Mouse (Mus musculus) limb, embryonic 15.5 days (tissue): ENCODE results near the gene Mrps7. TPM values are rescaled to one million over a fixed set of nuclear protein-coding genes. Genes with fewer than 3 reads are reported as not detected.
"Not testable (repeated sequence)": the region's sequence is repeated elsewhere in the genome, so short reads cannot be mapped to it uniquely, and the experiment has no call there.

Experiments
- ATAC-seq: fragments of 200-750 bp; cut with Nextera tagmentation; 2 replicates; pipeline ENCODE4 v1.8.0; 2017; ENCODE audit warnings: low read depth, moderate TSS enrichment; ENCODE audit not compliant: insufficient number of reproducible peaks, low FRiP score, low TSS enrichment
- H3K27ac ChIP-seq: fragments of 300-500 bp; sonication (generic); 2 replicates; pipeline ENCODE4 v1.5.1; 2015; ENCODE audit warnings: moderate library complexity, mild to moderate bottlenecking, inconsistent platforms
- H3K27me3 ChIP-seq: fragments of 300-500 bp; sonication (generic); 2 replicates; pipeline ENCODE4 v1.6.1; 2015; ENCODE audit warnings: inconsistent platforms
- H3K36me3 ChIP-seq: fragments of 300-500 bp; sonication (generic); 2 replicates; pipeline ENCODE4 v1.6.1; 2015; ENCODE audit warnings: inconsistent platforms
- H3K4me1 ChIP-seq: fragments of 300-500 bp; sonication (generic); 2 replicates; pipeline ENCODE4 v1.6.1; 2015; ENCODE audit warnings: inconsistent platforms
- H3K4me2 ChIP-seq: fragments of 300-500 bp; sonication (generic); 2 replicates; pipeline ENCODE4 v1.6.1; 2015; ENCODE audit warnings: mild to moderate bottlenecking, inconsistent platforms
- H3K4me3 ChIP-seq: fragments of 300-500 bp; sonication (generic); 2 replicates; pipeline ENCODE4 v1.5.1; 2015; ENCODE audit warnings: mild to moderate bottlenecking, inconsistent platforms
- H3K9ac ChIP-seq: fragments of 300-500 bp; sonication (generic); 2 replicates; pipeline ENCODE4 v1.6.1; 2015; ENCODE audit warnings: inconsistent platforms
- H3K9me3 ChIP-seq: fragments of 300-500 bp; sonication (generic); 2 replicates; pipeline ENCODE4 v1.6.1; 2016; ENCODE audit warnings: inconsistent platforms
- WGBS: fragments of 180-500 bp; shearing (Covaris S2); methylation state at CpG from one replicate; pipeline ENCODE4 v1.1.7; 2015; 5-methylcytosine and 5-hydroxymethylcytosine counted together
- polyA plus RNA-seq: library from polyadenylated mRNA; unstranded; fragments of >200 nt; fragmentation: Nextera tagmentation; extraction: Ambion mirVana; gene quantifications from 2 replicates; pipeline ENCODE4 v1.2.1, GENCODE M21; 2015

Mrps7 gene
- polyA plus RNA-seq, 1 experiment from 2014 or later = 88.2 TPM

GRCm38 (mm10) chr11:115644308-115644707 lies 40.6 kb downstream of the Mrps7 start:
- H3K9ac ChIP-seq = no peak overlapping the region
- no peaks in the 10 kb centered on the region for H3K27me3 ChIP-seq
- H3K4me1 ChIP-seq = peaks cover 4% of the 10 kb centered on the region; the same call in 1 of the 2 replicates
- no peak overlapping the region for H3K27ac ChIP-seq
- no peaks in the 10 kb centered on the region for H3K9me3 ChIP-seq
- peaks cover 45% of the 10 kb centered on the region for H3K36me3 ChIP-seq
- H3K4me3 ChIP-seq = no peak overlapping the region
- WGBS = 89% methylated on average over 13 of the region's 13 CpGs
- ATAC-seq = no peak
- H3K4me2 ChIP-seq = no peak overlapping the region

GRCm38 (mm10) chr11:115645498-115645897 lies 41.8 kb downstream of the Mrps7 start:
- H3K9me3 ChIP-seq, ATAC-seq, H3K4me3 ChIP-seq, H3K27ac ChIP-seq, H3K27me3 ChIP-seq, H3K9ac ChIP-seq, H3K4me2 ChIP-seq, H3K4me1 ChIP-seq: not testable (repeated sequence)
- peaks cover 55% of the 10 kb centered on the region for H3K36me3 ChIP-seq
- 81% methylated on average over 14 of the region's 14 CpGs for WGBS

GRCm38 (mm10) chr11:115646439-115646838 lies 42.7 kb downstream of the Mrps7 start:
- H3K9me3 ChIP-seq = no peaks in the 10 kb centered on the region
- WGBS = 92% methylated on average over 9 of the region's 9 CpGs
- peaks cover 55% of the 10 kb centered on the region for H3K36me3 ChIP-seq
- no peak for ATAC-seq
- H3K4me3 ChIP-seq = no peak overlapping the region
- no peaks in the 10 kb centered on the region for H3K27me3 ChIP-seq
- H3K4me2 ChIP-seq = no peak overlapping the region
- H3K4me1 ChIP-seq = peaks cover 8% of the 10 kb centered on the region; the same call in 1 of the 2 replicates
- no peak overlapping the region for H3K9ac ChIP-seq
- no peak overlapping the region for H3K27ac ChIP-seq

GRCm38 (mm10) chr11:115647459-115647858 lies 43.7 kb downstream of the Mrps7 start:
- H3K4me1 ChIP-seq = peaks cover 8% of the 10 kb centered on the region; the same call in 1 of the 2 replicates
- 46% methylated on average over 6 of the region's 6 CpGs for WGBS
- H3K27me3 ChIP-seq = no peaks in the 10 kb centered on the region
- no peaks in the 10 kb centered on the region for H3K9me3 ChIP-seq
- H3K36me3 ChIP-seq = peaks cover 55% of the 10 kb centered on the region
- H3K9ac ChIP-seq = no peak overlapping the region
- H3K4me3 ChIP-seq = no peak overlapping the region
- ATAC-seq = no peak
- no peak overlapping the region for H3K4me2 ChIP-seq
- no peak overlapping the region for H3K27ac ChIP-seq

GRCm38 (mm10) chr11:115649706-115650105 lies 46.0 kb downstream of the Mrps7 start:
- H3K4me3 ChIP-seq = no peak overlapping the region
- H3K27ac ChIP-seq = no peak overlapping the region
- H3K27me3 ChIP-seq = no peaks in the 10 kb centered on the region
- no peak overlapping the region for H3K4me2 ChIP-seq
- ATAC-seq = no peak
- H3K9ac ChIP-seq = no peak overlapping the region
- peaks cover 52% of the 10 kb centered on the region for H3K36me3 ChIP-seq
- WGBS = 68% methylated on average over 10 of the region's 10 CpGs
- H3K9me3 ChIP-seq = no peaks in the 10 kb centered on the region
- peaks cover 8% of the 10 kb centered on the region; the same call in 1 of the 2 replicates for H3K4me1 ChIP-seq

GRCm38 (mm10) chr11:115651680-115652079 lies 48.0 kb downstream of the Mrps7 start:
- Histone ChIP-seq H3K36me3 (peaks cover 44% of the 10 kb centered on the region), H3K27me3 (no peaks in the 10 kb centered on the region), H3K4me3 (no peak overlapping the region), H3K9ac (no peak overlapping the region), H3K4me1 (peaks cover 8% of the 10 kb centered on the region; the same call in 1 of the 2 replicates), H3K27ac (no peak overlapping the region), H3K4me2 (no peak overlapping the region), H3K9me3 (no peaks in the 10 kb centered on the region)
- 68% methylated on average over 3 of the region's 3 CpGs for WGBS
- no peak for ATAC-seq

- H3K36me3 ChIP-seq = peaks cover 30% of the 10 kb centered on the region
- no peak; the same call in none of the 2 replicates for ATAC-seq
- 0 out of 2 replicates have a peak, but pooled peaks cover 5% of the 10 kb centered on the region for H3K4me1 ChIP-seq
- no peak overlapping the region for H3K9ac ChIP-seq
- no peak overlapping the region for H3K4me3 ChIP-seq
- no peaks in the 10 kb centered on the region for H3K27me3 ChIP-seq
- H3K27ac ChIP-seq = no peak overlapping the region; the same call in 1 of the 2 replicates
- H3K9me3 ChIP-seq = no peaks in the 10 kb centered on the region
- no peak overlapping the region for H3K4me2 ChIP-seq
- WGBS = 78% methylated on average over 3 of the region's 3 CpGs
Measured at GRCm38 (mm10) chr11:115653194-115653593, 49.5 kb downstream of the Mrps7 start.

GRCm38 (mm10) chr11:115654128-115654527 lies 50.4 kb downstream of the Mrps7 start:
- Histone ChIP-seq H3K27ac (no peak overlapping the region), H3K4me1 (0 out of 2 replicates have a peak, but pooled peaks cover 5% of the 10 kb centered on the region), H3K9me3 (no peaks in the 10 kb centered on the region), H3K27me3 (no peaks in the 10 kb centered on the region), H3K4me2 (no peak overlapping the region), H3K36me3 (peaks cover 26% of the 10 kb centered on the region), H3K9ac (no peak overlapping the region), H3K4me3 (no peak overlapping the region)
- WGBS = 83% methylated on average over 2 of the region's 2 CpGs
- ATAC-seq = no peak

Other genes with a start within 250 kb of the Mrps7 start
- gene Hid1, start 236.2 kb upstream of the Mrps7 start, polyA plus RNA-seq = 3.8 and 3.9 TPM in 2 replicates
- 9.2 and 10.8 TPM in 2 replicates for gene Cdr2l, start 222.0 kb upstream of the Mrps7 start, polyA plus RNA-seq
- 141 and 142 TPM in 2 replicates for gene Mrpl58, start 200.2 kb upstream of the Mrps7 start, polyA plus RNA-seq
- 766 and 816 TPM in 2 replicates for gene Atp5h, start 184.0 kb upstream of the Mrps7 start, polyA plus RNA-seq
- 9.9 and 15.1 TPM in 2 replicates for gene Kctd2, start 183.8 kb upstream of the Mrps7 start, polyA plus RNA-seq
- not detected in 2 replicates for gene Trim80, start 163.4 kb upstream of the Mrps7 start, polyA plus RNA-seq
- gene Slc16a5, start 141.5 kb upstream of the Mrps7 start, polyA plus RNA-seq = not detected in 2 replicates
- 7.2 and 7.8 TPM in 2 replicates for gene Armc7, start 128.3 kb upstream of the Mrps7 start, polyA plus RNA-seq
- gene Nt5c, start 112.1 kb upstream of the Mrps7 start, polyA plus RNA-seq = 81.6 and 82.1 TPM in 2 replicates
- 495 and 589 TPM in 2 replicates for gene Jpt1, start 89.5 kb upstream of the Mrps7 start, polyA plus RNA-seq
- 765 and 837 TPM in 2 replicates for gene Sumo2, start 67.6 kb upstream of the Mrps7 start, polyA plus RNA-seq
- 140 and 146 TPM in 2 replicates for gene Nup85, start 39.5 kb upstream of the Mrps7 start, polyA plus RNA-seq
- gene Gga3, start 126 bp downstream of the Mrps7 start, polyA plus RNA-seq = 17.5 and 18.0 TPM in 2 replicates
- gene Mif4gd, start 9.0 kb downstream of the Mrps7 start, polyA plus RNA-seq = 27.6 and 29.1 TPM in 2 replicates
- 24.0 and 24.7 TPM in 2 replicates for gene Slc25a19, start 24.4 kb downstream of the Mrps7 start, polyA plus RNA-seq
- 87.7 and 93.9 TPM in 2 replicates for gene Grb2, start 104.7 kb downstream of the Mrps7 start, polyA plus RNA-seq
- gene Tmem94, start 161.5 kb downstream of the Mrps7 start, polyA plus RNA-seq = 23.6 and 28.1 TPM in 2 replicates
- 16.5 and 17.9 TPM in 2 replicates for gene Caskin2, start 209.7 kb downstream of the Mrps7 start, polyA plus RNA-seq
- gene Tsen54, start 210.8 kb downstream of the Mrps7 start, polyA plus RNA-seq = 29.5 and 31.3 TPM in 2 replicates
- gene Llgl2, start 220.1 kb downstream of the Mrps7 start, polyA plus RNA-seq = 22.4 and 23.1 TPM in 2 replicates